Mouse (Mus musculus): ENCODE measurements around the gene Zfp11.
"Not testable (repeated sequence)": the region's sequence is repeated elsewhere in the genome, so short reads cannot be mapped to it uniquely, and the experiment has no call there.

Zfp11 gene

GRCm38 (mm10) chr5:129670036-129670458 is at the start of gene Zfp11:
Gene Zfp11 (minus strand): TSS chr5:129670099.
- peak; percentile 81 for DNase-seq (ENCODE audit: low spot score)

- no peak for DNase-seq (ENCODE audit: low spot score)
These were observed 47.1 kb upstream of the Zfp11 start for GRCm38 (mm10) chr5:129717016-129717415.

GRCm38 (mm10) chr5:129715326-129715861 is 45.5 kb upstream of the Zfp11 start, which contains the start of gene Mrps17:
Gene Mrps17 (plus strand): TSS chr5:129715497.
- peak; percentile 83 for DNase-seq (ENCODE audit: low spot score)

GRCm38 (mm10) chr5:129708412-129708811 is 38.5 kb upstream of the Zfp11 start, which contains the start of gene Sept14:
Gene Sept14 (minus strand): TSS chr5:129708512.
- DNase-seq (ENCODE audit: low spot score): no peak

- no peak for DNase-seq (ENCODE audit: low spot score)
These were observed 33.5 kb upstream of the Zfp11 start for GRCm38 (mm10) chr5:129703368-129703767.

- DNase-seq (ENCODE audit: low spot score): no peak
These were observed 31.8 kb upstream of the Zfp11 start for GRCm38 (mm10) chr5:129701706-129702105.

- DNase-seq (ENCODE audit: low spot score): no peak
These were observed 30.6 kb upstream of the Zfp11 start for GRCm38 (mm10) chr5:129700506-129700905.

- no peak for DNase-seq (ENCODE audit: low spot score)
These were observed 20.6 kb upstream of the Zfp11 start for GRCm38 (mm10) chr5:129690528-129690927.

- no peak for DNase-seq (ENCODE audit: low spot score)
These were observed 17.7 kb upstream of the Zfp11 start for GRCm38 (mm10) chr5:129687621-129688020.

- not testable (repeated sequence) for DNase-seq (ENCODE audit: low spot score)
These were observed 15.2 kb upstream of the Zfp11 start for GRCm38 (mm10) chr5:129685141-129685540.

- no peak for DNase-seq (ENCODE audit: low spot score)
These were observed 355 bp downstream of the Zfp11 start for GRCm38 (mm10) chr5:129669453-129670035.

GRCm38 (mm10) chr5:129667851-129668250 is 2.0 kb downstream of the Zfp11 start:
- no peak for DNase-seq (ENCODE audit: low spot score)

GRCm38 (mm10) chr5:129666271-129666909 is 3.5 kb downstream of the Zfp11 start:
- no peak for DNase-seq (ENCODE audit: low spot score)

GRCm38 (mm10) chr5:129664090-129664489 is 5.8 kb downstream of the Zfp11 start:
- DNase-seq (ENCODE audit: low spot score): no peak

GRCm38 (mm10) chr5:129657931-129658330 is 12.0 kb downstream of the Zfp11 start:
- no peak for DNase-seq (ENCODE audit: low spot score)

- DNase-seq (ENCODE audit: low spot score): no peak
These were observed 12.9 kb downstream of the Zfp11 start for GRCm38 (mm10) chr5:129657016-129657415.

GRCm38 (mm10) chr5:129650858-129651257 is 19.0 kb downstream of the Zfp11 start:
- DNase-seq (ENCODE audit: low spot score): no peak

GRCm38 (mm10) chr5:129632270-129633250 is 37.3 kb downstream of the Zfp11 start:
- not testable (repeated sequence) for DNase-seq (ENCODE audit: low spot score)

- DNase-seq (ENCODE audit: low spot score): not testable (repeated sequence)
These were observed 43.3 kb downstream of the Zfp11 start for GRCm38 (mm10) chr5:129626586-129626985.

GRCm38 (mm10) chr5:129626099-129626498 is 43.8 kb downstream of the Zfp11 start:
- DNase-seq (ENCODE audit: low spot score): no peak

- DNase-seq (ENCODE audit: low spot score): no peak
These were observed 48.5 kb downstream of the Zfp11 start for GRCm38 (mm10) chr5:129621361-129621760.

GRCm38 (mm10) chr5:129620600-129620999 is 49.3 kb downstream of the Zfp11 start:
- DNase-seq (ENCODE audit: low spot score): not testable (repeated sequence)

Measured in ovary, postnatal 14 days (tissue).